Mouse (Mus musculus) C2C12 (cell line): Measurements from ENCODE around the gene Scamp4.

Experiments used
- CTCF ChIP-seq: IDR thresholded peaks from one replicate; pipeline ENCODE4 v1.5.1; 2011; ENCODE audit not compliant: control insufficient read depth, insufficient read depth, insufficient read length
- MAX ChIP-seq: IDR thresholded peaks from one replicate; pipeline ENCODE4 v1.6.1; 2011; ENCODE audit warnings: mild to moderate bottlenecking, control low read depth
- USF1 ChIP-seq: IDR thresholded peaks from one replicate; pipeline ENCODE4 v1.6.1; 2011; ENCODE audit warnings: low read depth, mild to moderate bottlenecking, control low read depth, moderate library complexity

DNA sequence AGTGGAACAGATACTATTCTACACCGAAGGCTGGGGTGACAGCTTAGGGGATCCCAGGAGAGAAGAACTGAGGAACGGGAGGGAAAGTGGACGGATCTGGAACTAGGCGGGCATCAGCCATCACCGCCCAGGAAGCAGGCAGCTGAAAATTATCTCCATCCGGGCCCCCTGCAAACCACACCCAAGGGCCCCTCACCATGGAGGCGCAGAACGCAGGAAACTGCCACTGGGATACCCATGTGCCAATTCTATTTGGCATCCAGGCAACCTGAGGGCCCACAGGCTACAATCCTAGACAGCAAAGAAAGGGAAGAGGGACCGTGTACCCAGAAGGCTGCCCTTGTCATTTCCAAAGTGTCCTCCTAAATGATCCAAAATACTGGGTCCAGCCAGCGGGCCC lies 32.3 kb upstream of the Scamp4 start:
- no peak for TF ChIP-seq CTCF
- TF ChIP-seq USF1 = no peak
- TF ChIP-seq MAX = no peak
